Mouse (Mus musculus): ENCODE measurements around the gene Golm1. TPM values are rescaled to one million over a fixed set of nuclear protein-coding genes. Genes with fewer than 3 reads are reported as not detected.
"Not testable (repeated sequence)": the region's sequence is repeated elsewhere in the genome, so short reads cannot be mapped to it uniquely, and the experiment has no call there.

Gene Golm1
- polyA plus RNA-seq, 1 experiment from 2014 or later: 46.0 TPM

- Histone ChIP-seq H3K4me2 (ENCODE audit: low read length) (no peak overlapping the region), H3K27me3 (ENCODE audit: control insufficient read depth, insufficient read depth, low read length) (no peaks in the 10 kb centered on the region), H3K36me3 (ENCODE audit: control insufficient read depth, insufficient read depth, low read length) (peaks cover 87% of the 10 kb centered on the region), H3K27ac (replicated peaks; ENCODE audit: low read depth, low read length) (no peak overlapping the region), H3K9ac (replicated peaks; ENCODE audit: low read length) (no peak overlapping the region), H3K4me1 (ENCODE audit: control insufficient read depth, insufficient read depth, low read length) (no peaks in the 10 kb centered on the region), H3K4me3 (replicated peaks; ENCODE audit: low read depth, low read length) (no peak overlapping the region), H3K9me3 (ENCODE audit: control insufficient read depth, low read length) (no peaks in the 10 kb centered on the region)
- ATAC-seq (ENCODE audit: low FRiP score, low TSS enrichment) (no peak), DNase-seq (no peak)
- 88% methylated on average over 4 of the region's 4 CpGs for WGBS
Measured at GRCm38 (mm10) chr13:59609885-59610284, 65.7 kb downstream of the Golm1 start.

GRCm38 (mm10) chr13:59605221-59605922 is 70.2 kb downstream of the Golm1 start:
- Histone ChIP-seq H3K4me2 (ENCODE audit: low read length) (no peak overlapping the region), H3K4me1 (ENCODE audit: control insufficient read depth, insufficient read depth, low read length) (no peaks in the 10 kb centered on the region), H3K36me3 (ENCODE audit: control insufficient read depth, insufficient read depth, low read length) (peaks cover 93% of the 10 kb centered on the region), H3K9ac (replicated peaks; ENCODE audit: low read length) (no peak overlapping the region), H3K9me3 (ENCODE audit: control insufficient read depth, low read length) (no peaks in the 10 kb centered on the region), H3K27me3 (ENCODE audit: control insufficient read depth, insufficient read depth, low read length) (no peaks in the 10 kb centered on the region), H3K4me3 (replicated peaks; ENCODE audit: low read depth, low read length) (no peak overlapping the region), H3K27ac (replicated peaks; ENCODE audit: low read depth, low read length) (no peak overlapping the region)
- DNase-seq (no peak), ATAC-seq (ENCODE audit: low FRiP score, low TSS enrichment) (no peak)
- 85% methylated on average over 10 of the region's 10 CpGs for WGBS

GRCm38 (mm10) chr13:59604511-59604910 is 71.1 kb downstream of the Golm1 start:
- H3K4me2 ChIP-seq (ENCODE audit: low read length): no peak overlapping the region
- peaks cover 93% of the 10 kb centered on the region for H3K36me3 ChIP-seq (ENCODE audit: control insufficient read depth, insufficient read depth, low read length)
- no peaks in the 10 kb centered on the region for H3K27me3 ChIP-seq (ENCODE audit: control insufficient read depth, insufficient read depth, low read length)
- ATAC-seq (ENCODE audit: low FRiP score, low TSS enrichment) (no peak), DNase-seq (no peak)
- H3K4me1 ChIP-seq (ENCODE audit: control insufficient read depth, insufficient read depth, low read length): no peaks in the 10 kb centered on the region
- no peak overlapping the region for H3K9ac ChIP-seq (replicated peaks; ENCODE audit: low read length)
- 66% methylated on average over 1 of the region's 1 CpGs for WGBS
- H3K9me3 ChIP-seq (ENCODE audit: control insufficient read depth, low read length): no peaks in the 10 kb centered on the region
- H3K4me3 ChIP-seq (replicated peaks; ENCODE audit: low read depth, low read length): no peak overlapping the region
- no peak overlapping the region for H3K27ac ChIP-seq (replicated peaks; ENCODE audit: low read depth, low read length)

GRCm38 (mm10) chr13:59603096-59603495 is 72.5 kb downstream of the Golm1 start:
- Histone ChIP-seq H3K9me3 (ENCODE audit: control insufficient read depth, low read length) (no peaks in the 10 kb centered on the region), H3K27me3 (ENCODE audit: control insufficient read depth, insufficient read depth, low read length) (no peaks in the 10 kb centered on the region), H3K4me2 (ENCODE audit: low read length) (no peak overlapping the region), H3K36me3 (ENCODE audit: control insufficient read depth, insufficient read depth, low read length) (peaks cover 84% of the 10 kb centered on the region), H3K9ac (replicated peaks; ENCODE audit: low read length) (no peak overlapping the region), H3K27ac (replicated peaks; ENCODE audit: low read depth, low read length) (no peak overlapping the region), H3K4me1 (ENCODE audit: control insufficient read depth, insufficient read depth, low read length) (no peaks in the 10 kb centered on the region), H3K4me3 (replicated peaks; ENCODE audit: low read depth, low read length) (no peak overlapping the region)
- WGBS: 96% methylated on average over 5 of the region's 5 CpGs
- ATAC-seq (ENCODE audit: low FRiP score, low TSS enrichment) (no peak), DNase-seq (no peak)

GRCm38 (mm10) chr13:59592630-59593029 is 83.0 kb downstream of the Golm1 start:
- DNase-seq: no peak
- H3K9ac ChIP-seq (replicated peaks; ENCODE audit: low read length): no peak overlapping the region
- H3K4me1 ChIP-seq (ENCODE audit: control insufficient read depth, insufficient read depth, low read length): 0 out of 2 replicates have a peak, but pooled peaks cover 3% of the 10 kb centered on the region
- no peak overlapping the region for H3K4me3 ChIP-seq (replicated peaks; ENCODE audit: low read depth, low read length)
- WGBS: 91% methylated on average over 1 of the region's 1 CpGs
- H3K27ac ChIP-seq (replicated peaks; ENCODE audit: low read depth, low read length): no peak overlapping the region
- H3K4me2 ChIP-seq (ENCODE audit: low read length): no peak overlapping the region
- H3K9me3 ChIP-seq (ENCODE audit: control insufficient read depth, low read length): no peaks in the 10 kb centered on the region
- H3K36me3 ChIP-seq (ENCODE audit: control insufficient read depth, insufficient read depth, low read length): peaks cover 84% of the 10 kb centered on the region
- H3K27me3 ChIP-seq (ENCODE audit: control insufficient read depth, insufficient read depth, low read length): no peaks in the 10 kb centered on the region
- ATAC-seq (ENCODE audit: low FRiP score, low TSS enrichment): no peak

GRCm38 (mm10) chr13:59592058-59592457 is 83.6 kb downstream of the Golm1 start:
- not testable (repeated sequence) for H3K9ac ChIP-seq (replicated peaks; ENCODE audit: low read length); H3K4me3 ChIP-seq (replicated peaks; ENCODE audit: low read depth, low read length); H3K4me2 ChIP-seq (ENCODE audit: low read length); H3K27ac ChIP-seq (replicated peaks; ENCODE audit: low read depth, low read length); ATAC-seq (ENCODE audit: low FRiP score, low TSS enrichment); H3K4me1 ChIP-seq (ENCODE audit: control insufficient read depth, insufficient read depth, low read length); H3K27me3 ChIP-seq (ENCODE audit: control insufficient read depth, insufficient read depth, low read length); H3K9me3 ChIP-seq (ENCODE audit: control insufficient read depth, low read length); DNase-seq
- 94% methylated on average over 3 of the region's 3 CpGs for WGBS
- peaks cover 85% of the 10 kb centered on the region for H3K36me3 ChIP-seq (ENCODE audit: control insufficient read depth, insufficient read depth, low read length)

- Histone ChIP-seq H3K4me2 (ENCODE audit: low read length) (no peak overlapping the region), H3K27me3 (ENCODE audit: control insufficient read depth, insufficient read depth, low read length) (no peaks in the 10 kb centered on the region), H3K4me3 (replicated peaks; ENCODE audit: low read depth, low read length) (no peak overlapping the region), H3K36me3 (ENCODE audit: control insufficient read depth, insufficient read depth, low read length) (peaks cover 73% of the 10 kb centered on the region), H3K27ac (replicated peaks; ENCODE audit: low read depth, low read length) (no peak overlapping the region), H3K9ac (replicated peaks; ENCODE audit: low read length) (no peak overlapping the region), H3K4me1 (ENCODE audit: control insufficient read depth, insufficient read depth, low read length) (peaks cover 21% of the 10 kb centered on the region), H3K9me3 (ENCODE audit: control insufficient read depth, low read length) (no peaks in the 10 kb centered on the region)
- DNase-seq: no peak
- no peak for ATAC-seq (ENCODE audit: low FRiP score, low TSS enrichment)
- 89% methylated on average over 4 of the region's 4 CpGs for whole genome bisulfite sequencing
Measured at GRCm38 (mm10) chr13:59590691-59591090, 84.9 kb downstream of the Golm1 start.

GRCm38 (mm10) chr13:59589672-59590071 is 85.9 kb downstream of the Golm1 start:
- no peak for ATAC-seq (ENCODE audit: low FRiP score, low TSS enrichment)
- Histone ChIP-seq H3K27ac (replicated peaks; ENCODE audit: low read depth, low read length) (no peak overlapping the region), H3K9ac (replicated peaks; ENCODE audit: low read length) (no peak overlapping the region), H3K4me1 (ENCODE audit: control insufficient read depth, insufficient read depth, low read length) (peaks cover 21% of the 10 kb centered on the region), H3K36me3 (ENCODE audit: control insufficient read depth, insufficient read depth, low read length) (peaks cover 66% of the 10 kb centered on the region), H3K4me3 (replicated peaks; ENCODE audit: low read depth, low read length) (no peak overlapping the region), H3K4me2 (ENCODE audit: low read length) (no peak overlapping the region), H3K27me3 (ENCODE audit: control insufficient read depth, insufficient read depth, low read length) (no peaks in the 10 kb centered on the region), H3K9me3 (ENCODE audit: control insufficient read depth, low read length) (no peaks in the 10 kb centered on the region)
- 87% methylated on average over 4 of the region's 4 CpGs for WGBS
- no peak for DNase-seq

- Histone ChIP-seq H3K4me3 (replicated peaks; ENCODE audit: low read depth, low read length) (peak overlapping the region; percentile 87; the same call in 1 of the 2 replicates), H3K4me1 (ENCODE audit: control insufficient read depth, insufficient read depth, low read length) (peaks cover 21% of the 10 kb centered on the region), H3K27ac (replicated peaks; ENCODE audit: low read depth, low read length) (no peak overlapping the region), H3K4me2 (ENCODE audit: low read length) (peak overlapping the region; percentile 72), H3K9ac (replicated peaks; ENCODE audit: low read length) (no peak overlapping the region; the same call in 1 of the 2 replicates), H3K9me3 (ENCODE audit: control insufficient read depth, low read length) (no peaks in the 10 kb centered on the region), H3K36me3 (ENCODE audit: control insufficient read depth, insufficient read depth, low read length) (peaks cover 43% of the 10 kb centered on the region), H3K27me3 (ENCODE audit: control insufficient read depth, insufficient read depth, low read length) (no peaks in the 10 kb centered on the region)
- 96% methylated on average over 2 of the region's 2 CpGs for WGBS
- no peak for ATAC-seq (ENCODE audit: low FRiP score, low TSS enrichment)
- DNase-seq: no peak
Measured at GRCm38 (mm10) chr13:59587201-59587600, 88.4 kb downstream of the Golm1 start.
